Mouse (Mus musculus) midbrain, embryonic 16.5 days (tissue): ENCODE data around the gene Abr. TPM values are rescaled to one million over a fixed set of nuclear protein-coding genes. Genes with fewer than 3 reads are reported as not detected.

Experiments used
- ATAC-seq: fragments of 200-750 bp; cut with Nextera tagmentation; 2 replicates; pipeline ENCODE4 v1.8.0; 2017; ENCODE audit warnings: moderate TSS enrichment
- H3K27ac ChIP-seq: fragments of 300-500 bp; sonication (generic); 2 replicates; pipeline ENCODE4 v1.5.1; 2014; ENCODE audit warnings: mild to moderate bottlenecking, low read length, mixed read lengths
- H3K27me3 ChIP-seq: fragments of 300-500 bp; sonication (generic); 2 replicates; pipeline ENCODE4 v1.6.1; 2014; ENCODE audit warnings: low read depth, low read length, mixed read lengths; ENCODE audit not compliant: control insufficient read depth, insufficient read depth
- H3K36me3 ChIP-seq: fragments of 300-500 bp; sonication (generic); 2 replicates; pipeline ENCODE4 v1.6.1; 2014; ENCODE audit warnings: mild to moderate bottlenecking, low read length, moderate library complexity, mixed read lengths; ENCODE audit not compliant: control insufficient read depth, insufficient read depth
- H3K4me1 ChIP-seq: fragments of 300-500 bp; sonication (generic); 2 replicates; pipeline ENCODE4 v1.6.1; 2014; ENCODE audit warnings: mild to moderate bottlenecking, low read length, mixed read lengths; ENCODE audit not compliant: control insufficient read depth, insufficient read depth
- H3K4me2 ChIP-seq: fragments of 300-500 bp; sonication (generic); 2 replicates; pipeline ENCODE4 v1.6.1; 2014; ENCODE audit warnings: mild to moderate bottlenecking, low read length, mixed read lengths
- H3K4me3 ChIP-seq: fragments of 300-500 bp; sonication (generic); 2 replicates; pipeline ENCODE4 v1.5.1; 2014; ENCODE audit warnings: low read depth, mild to moderate bottlenecking, low read length, moderate library complexity, mixed read lengths
- H3K9ac ChIP-seq: fragments of 300-500 bp; sonication (generic); 2 replicates; pipeline ENCODE4 v1.6.1; 2014; ENCODE audit warnings: low read depth, low read length, mixed read lengths
- H3K9me3 ChIP-seq: fragments of 300-500 bp; sonication (generic); replicated peaks from 2 replicates; pipeline ENCODE4 v1.6.1; 2014; ENCODE audit warnings: mild to moderate bottlenecking, low read length, mixed read lengths; ENCODE audit not compliant: control insufficient read depth, poor library complexity, severe bottlenecking
- WGBS: fragments of 180-500 bp; shearing (Covaris S2); extraction: QIAGEN DNeasy Blood & Tissue Kit; methylation state at CpG from one replicate; pipeline ENCODE4 v1.1.7; 2014; 5-methylcytosine and 5-hydroxymethylcytosine counted together
- polyA plus RNA-seq: library from polyadenylated mRNA; unstranded; fragments of >200 nt; fragmentation: Nextera tagmentation; extraction: Ambion mirVana; gene quantifications from 2 replicates; pipeline ENCODE4 v1.2.1, GENCODE M21; 2015

Abr gene
- polyA plus RNA-seq, 1 experiment from 2014 or later, result 110 TPM

GRCm38 (mm10) chr11:76399587-76400330 is 222.4 kb downstream of the Abr start:
- peak; percentile 18; the same call in 1 of the 2 replicates for ATAC-seq
- 10% methylated on average over 11 of the region's 11 CpGs for WGBS
- H3K36me3 ChIP-seq, result no peaks in the 10 kb centered on the region
- H3K4me3 ChIP-seq, result peak overlapping the region; percentile 85
- H3K27ac ChIP-seq, result no peak overlapping the region
- H3K4me2 ChIP-seq, result peak overlapping the region; percentile 99
- no peaks in the 10 kb centered on the region for H3K27me3 ChIP-seq
- H3K4me1 ChIP-seq, result peaks cover 12% of the 10 kb centered on the region
- H3K9ac ChIP-seq, result 0 out of 2 replicates have a peak overlapping the region, but pooled peaks have one; percentile 85
- no peaks in the 10 kb centered on the region for H3K9me3 ChIP-seq

DNA sequence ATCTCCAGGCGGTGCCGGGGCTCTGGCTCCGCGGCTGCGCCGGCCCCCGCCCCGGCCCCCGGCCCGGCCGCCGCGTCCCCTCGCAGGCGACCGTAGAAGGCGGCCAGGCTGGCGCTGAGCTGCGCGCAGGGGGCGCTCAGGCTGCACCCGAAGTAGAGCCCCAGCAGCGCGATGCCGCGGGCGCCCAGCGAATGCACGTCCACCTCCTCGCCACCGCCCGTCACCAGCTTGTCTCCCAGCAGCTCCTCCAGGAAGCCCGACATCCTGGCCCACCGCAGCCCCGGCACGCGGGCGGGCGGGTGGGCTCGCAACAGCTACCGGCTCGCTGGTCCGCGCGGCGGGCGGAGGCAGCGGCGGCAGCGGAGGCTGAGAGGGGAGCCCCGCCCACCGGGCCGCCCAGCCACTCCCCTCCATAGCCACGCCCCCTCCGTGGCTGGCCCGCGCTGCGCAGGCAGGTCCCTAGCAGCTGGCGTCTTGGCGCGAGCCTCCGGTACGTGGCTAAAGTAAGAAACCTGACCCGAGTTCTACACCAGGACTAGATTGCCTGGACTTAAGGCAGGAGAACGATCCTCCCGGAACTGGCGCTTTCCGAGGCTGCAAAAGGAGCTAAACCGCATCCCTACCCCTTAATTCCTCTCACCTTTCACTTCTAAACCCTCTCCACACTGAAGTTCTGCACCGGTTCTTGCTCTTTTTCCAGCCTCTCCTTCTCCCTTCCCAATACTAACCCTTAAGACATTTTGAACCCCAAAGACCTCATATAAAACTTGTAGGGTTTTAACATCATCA is 223.1 kb downstream of the Abr start, which contains the start of gene Nxn:
TSS of gene Nxn (minus strand) at position 343 of the 789 bp plus-strand sequence.
- H3K27ac ChIP-seq, result peak within 1 kb of the TSS; percentile 79
- peak; percentile 88 for ATAC-seq
- no peaks in the 10 kb centered on the region for H3K36me3 ChIP-seq
- peak within 1 kb of the TSS; percentile 85 for H3K4me3 ChIP-seq
- peak within 1 kb of the TSS; percentile 99 for H3K4me2 ChIP-seq
- H3K9me3 ChIP-seq, result no peaks in the 10 kb centered on the region
- no peaks in the 10 kb centered on the region for H3K27me3 ChIP-seq
- WGBS, result under 1% methylated on average over 52 of the region's 70 CpGs
- H3K9ac ChIP-seq, result peak within 1 kb of the TSS; percentile 85
- H3K4me1 ChIP-seq, result peaks cover 12% of the 10 kb centered on the region

DNA sequence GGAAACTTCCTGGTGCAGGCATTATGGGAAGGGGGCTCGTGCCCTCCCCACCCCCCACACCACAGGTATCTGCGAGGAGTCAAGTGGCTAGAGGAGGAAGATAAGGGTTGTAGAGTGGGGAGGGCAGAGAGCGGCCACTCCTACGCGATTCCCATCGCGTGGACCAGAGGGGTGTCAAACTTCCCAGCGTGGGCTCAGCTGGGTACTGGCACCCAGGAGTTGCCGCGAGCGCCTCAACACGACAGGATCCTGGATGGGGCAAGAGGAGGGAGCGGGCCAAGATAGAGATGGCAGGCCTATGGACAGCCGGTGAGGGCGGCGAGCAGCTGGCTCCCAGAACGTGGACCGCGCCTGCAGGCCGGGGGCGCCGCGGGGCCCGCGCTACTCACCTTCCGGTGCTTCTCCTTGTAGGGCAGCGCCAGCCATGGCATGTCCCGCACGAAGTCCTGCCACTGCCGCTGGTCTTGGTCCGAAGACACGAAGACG is 223.8 kb downstream of the Abr start:
- Histone ChIP-seq H3K27me3 (no peaks in the 10 kb centered on the region), H3K4me2 (peak overlapping the region; percentile 99), H3K9me3 (no peaks in the 10 kb centered on the region), H3K9ac (peak overlapping the region; percentile 85), H3K4me1 (peaks cover 12% of the 10 kb centered on the region), H3K4me3 (peak overlapping the region; percentile 85), H3K36me3 (no peaks in the 10 kb centered on the region), H3K27ac (peak overlapping the region; percentile 79)
- under 1% methylated on average over 33 of the region's 33 CpGs for WGBS
- ATAC-seq, result peak; percentile 65

DNA sequence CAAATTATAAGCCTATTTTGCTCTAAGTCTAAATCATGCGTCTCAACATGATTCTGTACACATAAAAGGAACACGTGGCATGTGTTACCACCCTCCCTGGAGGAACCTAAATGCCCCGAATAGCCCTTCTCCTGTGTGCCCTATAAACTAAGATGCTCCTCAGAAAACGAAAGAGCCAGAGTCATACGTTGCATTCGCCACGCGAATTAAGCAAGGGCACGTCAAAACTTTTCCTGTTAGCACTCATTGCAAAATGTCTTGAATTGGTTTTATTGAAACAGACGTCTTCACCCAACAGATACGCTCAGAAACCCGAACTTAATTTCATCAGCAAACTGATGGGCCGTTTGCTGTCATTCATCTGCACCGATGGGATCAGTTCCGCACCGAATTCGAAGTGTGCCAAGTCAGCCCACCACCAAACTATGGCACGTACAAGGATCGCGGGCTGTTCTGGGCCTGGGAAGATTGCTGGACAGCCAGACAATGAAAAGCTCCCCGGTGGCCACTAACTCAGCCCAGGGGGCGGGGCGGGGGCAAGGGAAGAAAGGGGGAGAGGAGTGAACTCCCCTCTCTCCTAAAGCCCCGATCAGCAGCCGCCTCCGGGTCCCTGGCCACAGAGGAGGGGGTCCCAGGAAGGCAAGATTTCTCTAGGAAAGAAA is 224.3 kb downstream of the Abr start:
- no peaks in the 10 kb centered on the region for H3K27me3 ChIP-seq
- peak overlapping the region; percentile 85 for H3K9ac ChIP-seq
- H3K4me3 ChIP-seq, result peak overlapping the region; percentile 85
- under 1% methylated on average over 26 of the region's 26 CpGs for WGBS
- H3K4me2 ChIP-seq, result peak overlapping the region; percentile 99
- peak; percentile 20 for ATAC-seq
- H3K9me3 ChIP-seq, result no peaks in the 10 kb centered on the region
- peak overlapping the region; percentile 79; the same call in 1 of the 2 replicates for H3K27ac ChIP-seq
- no peaks in the 10 kb centered on the region for H3K36me3 ChIP-seq
- peaks cover 12% of the 10 kb centered on the region for H3K4me1 ChIP-seq

- Histone ChIP-seq H3K27ac (no peak overlapping the region), H3K9me3 (no peaks in the 10 kb centered on the region), H3K4me2 (no peak overlapping the region), H3K4me1 (peaks cover 12% of the 10 kb centered on the region), H3K9ac (no peak overlapping the region), H3K27me3 (no peaks in the 10 kb centered on the region), H3K4me3 (no peak overlapping the region), H3K36me3 (no peaks in the 10 kb centered on the region)
- ATAC-seq, result no peak
- WGBS, result 95% methylated on average over 11 of the region's 11 CpGs
These were observed 229.1 kb downstream of the Abr start for GRCm38 (mm10) chr11:76392996-76393395.

DNA sequence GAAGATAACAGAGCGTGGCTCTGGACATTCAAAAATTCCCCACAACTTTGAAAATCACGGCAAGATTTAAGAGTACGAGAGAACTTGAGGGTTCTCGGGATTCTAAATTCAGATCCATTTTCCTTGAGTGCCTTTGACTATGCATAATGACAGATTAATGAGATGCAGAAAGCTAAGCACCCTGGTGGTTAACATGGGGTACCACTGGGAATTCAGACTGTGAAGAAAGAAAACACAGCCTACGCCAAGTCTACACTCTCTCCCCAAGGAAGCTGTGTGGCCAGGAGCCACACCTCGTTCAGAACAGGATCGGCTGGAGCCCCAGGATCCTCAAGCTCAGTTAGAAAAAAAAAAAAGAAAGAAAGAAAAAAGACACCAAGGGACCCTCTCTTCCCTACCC is 229.6 kb downstream of the Abr start:
- no peak overlapping the region for H3K4me3 ChIP-seq
- H3K27me3 ChIP-seq, result no peaks in the 10 kb centered on the region
- no peak overlapping the region for H3K9ac ChIP-seq
- no peak for ATAC-seq
- no peak overlapping the region for H3K4me2 ChIP-seq
- no peaks in the 10 kb centered on the region for H3K9me3 ChIP-seq
- H3K4me1 ChIP-seq, result peaks cover 10% of the 10 kb centered on the region
- no peak overlapping the region for H3K27ac ChIP-seq
- 70% methylated on average over 7 of the region's 7 CpGs for WGBS
- no peaks in the 10 kb centered on the region for H3K36me3 ChIP-seq

GRCm38 (mm10) chr11:76388711-76389110 is 233.4 kb downstream of the Abr start:
- no peaks in the 10 kb centered on the region for H3K27me3 ChIP-seq
- no peaks in the 10 kb centered on the region for H3K9me3 ChIP-seq
- WGBS, result 13% methylated on average over 7 of the region's 7 CpGs
- 0 out of 2 replicates have a peak overlapping the region, but pooled peaks have one; percentile 15 for H3K9ac ChIP-seq
- no peak for ATAC-seq
- no peak overlapping the region for H3K4me3 ChIP-seq
- no peaks in the 10 kb centered on the region for H3K36me3 ChIP-seq
- peak overlapping the region; percentile 30; the same call in 1 of the 2 replicates for H3K4me2 ChIP-seq
- no peak overlapping the region for H3K27ac ChIP-seq
- H3K4me1 ChIP-seq, result peaks cover 12% of the 10 kb centered on the region

DNA sequence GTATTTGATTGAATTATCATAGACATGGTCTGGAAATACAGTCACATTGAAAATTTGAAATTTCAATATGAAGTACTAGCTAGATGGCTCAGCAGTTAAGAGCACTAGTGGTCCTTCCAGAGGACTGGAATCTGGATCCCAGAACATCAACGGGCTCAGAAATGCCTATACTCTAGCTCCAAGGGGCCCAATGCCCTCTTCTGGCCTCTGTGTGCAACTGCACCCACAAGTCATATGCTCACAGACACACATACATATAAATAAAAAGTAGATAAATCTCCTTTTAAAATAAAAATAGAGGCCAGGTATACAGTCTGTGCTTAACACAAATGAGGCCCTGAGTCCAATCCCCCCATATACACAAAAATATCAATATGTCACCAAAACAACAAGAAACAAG is 235.0 kb downstream of the Abr start:
- WGBS, result 71% methylated on average over 1 of the region's 1 CpGs
- H3K9ac ChIP-seq, result no peak overlapping the region
- H3K4me3 ChIP-seq, result no peak overlapping the region
- H3K4me2 ChIP-seq, result no peak overlapping the region
- ATAC-seq, result no peak
- H3K4me1 ChIP-seq, result peaks cover 20% of the 10 kb centered on the region
- H3K27ac ChIP-seq, result no peak overlapping the region
- H3K27me3 ChIP-seq, result no peaks in the 10 kb centered on the region
- H3K9me3 ChIP-seq, result no peaks in the 10 kb centered on the region
- no peaks in the 10 kb centered on the region for H3K36me3 ChIP-seq
